Mouse (Mus musculus) G1E (cell line): ENCODE results near the gene Ptdss2.

Experiments used
- CTCF ChIP-seq: IDR thresholded peaks from 2 replicates; pipeline ENCODE4 v1.5.1; 2012; ENCODE audit warnings: low read depth, low read length, inconsistent platforms, mixed read lengths
- POLR2AphosphoS5 ChIP-seq: IDR thresholded peaks from 2 replicates; pipeline ENCODE4 v1.6.1; 2012; ENCODE audit warnings: low read depth, low read length, inconsistent platforms; ENCODE audit not compliant: insufficient replicate concordance
- TAL1 ChIP-seq: conservative IDR thresholded peaks from 2 replicates; pipeline ENCODE4 v1.6.1; 2012; ENCODE audit warnings: low read depth, low read length, inconsistent platforms, mixed read lengths

DNA sequence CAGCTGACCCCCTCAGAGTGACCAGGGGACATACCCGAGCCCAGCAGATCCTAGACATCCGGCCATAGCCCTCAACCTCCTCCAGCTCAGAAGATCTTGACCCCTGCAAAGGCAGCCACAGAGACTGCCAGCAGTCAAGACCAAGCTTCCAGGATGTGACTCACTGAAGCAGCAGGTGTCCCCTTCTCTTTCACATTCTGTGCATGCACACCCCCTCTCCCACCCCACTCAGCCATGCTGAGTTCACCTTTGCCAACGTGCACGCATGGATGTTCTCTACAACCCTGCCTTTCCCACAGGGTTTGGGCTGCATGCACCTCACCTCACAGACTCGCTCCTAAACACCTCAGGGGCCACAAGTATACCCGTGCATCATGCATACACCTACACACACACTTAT, 26.2 kb upstream of the Ptdss2 start:
- TF ChIP-seq CTCF (no peak), POLR2AphosphoS5 (no peak), TAL1 (no peak)
